Mouse (Mus musculus): Measurements from ENCODE around the gene Gm38392.

Gene Gm38392

GRCm38 (mm10) chr3:88200161-88200971 is 86.6 kb downstream of the Gm38392 start:
- 2% methylated on average over 52 of the region's 61 CpGs for WGBS

DNA sequence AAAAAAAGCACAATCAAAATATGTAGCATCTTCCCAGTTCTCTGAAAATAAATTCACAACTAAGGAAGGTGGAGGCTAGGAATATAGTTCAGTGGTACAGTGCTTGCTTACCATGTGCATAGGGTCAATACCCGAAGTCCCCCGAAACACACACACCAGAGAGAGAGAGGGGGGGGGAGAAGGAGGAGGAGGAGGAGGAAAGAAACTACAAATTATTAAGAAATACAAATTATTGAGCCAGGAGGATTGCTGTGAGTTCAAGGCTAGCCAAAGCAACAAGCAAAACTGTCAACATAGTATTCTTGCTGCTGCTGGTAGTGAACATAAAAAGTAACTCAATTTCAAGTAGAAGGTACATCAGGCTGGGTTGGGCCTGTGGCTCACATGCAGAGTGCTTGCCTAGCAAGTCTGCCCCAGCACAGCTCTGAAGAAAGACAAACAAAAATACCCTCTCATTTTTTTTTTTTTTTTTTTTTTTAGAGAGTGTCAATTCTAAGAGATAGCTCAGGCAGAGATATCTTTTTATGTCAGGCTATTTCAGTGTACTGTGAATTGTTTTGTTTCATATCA is 87.4 kb downstream of the Gm38392 start:
- WGBS: 66% methylated on average over 2 of the region's 2 CpGs

GRCm38 (mm10) chr3:88198505-88199020 is 88.4 kb downstream of the Gm38392 start:
- WGBS: 36% methylated on average over 9 of the region's 9 CpGs

DNA sequence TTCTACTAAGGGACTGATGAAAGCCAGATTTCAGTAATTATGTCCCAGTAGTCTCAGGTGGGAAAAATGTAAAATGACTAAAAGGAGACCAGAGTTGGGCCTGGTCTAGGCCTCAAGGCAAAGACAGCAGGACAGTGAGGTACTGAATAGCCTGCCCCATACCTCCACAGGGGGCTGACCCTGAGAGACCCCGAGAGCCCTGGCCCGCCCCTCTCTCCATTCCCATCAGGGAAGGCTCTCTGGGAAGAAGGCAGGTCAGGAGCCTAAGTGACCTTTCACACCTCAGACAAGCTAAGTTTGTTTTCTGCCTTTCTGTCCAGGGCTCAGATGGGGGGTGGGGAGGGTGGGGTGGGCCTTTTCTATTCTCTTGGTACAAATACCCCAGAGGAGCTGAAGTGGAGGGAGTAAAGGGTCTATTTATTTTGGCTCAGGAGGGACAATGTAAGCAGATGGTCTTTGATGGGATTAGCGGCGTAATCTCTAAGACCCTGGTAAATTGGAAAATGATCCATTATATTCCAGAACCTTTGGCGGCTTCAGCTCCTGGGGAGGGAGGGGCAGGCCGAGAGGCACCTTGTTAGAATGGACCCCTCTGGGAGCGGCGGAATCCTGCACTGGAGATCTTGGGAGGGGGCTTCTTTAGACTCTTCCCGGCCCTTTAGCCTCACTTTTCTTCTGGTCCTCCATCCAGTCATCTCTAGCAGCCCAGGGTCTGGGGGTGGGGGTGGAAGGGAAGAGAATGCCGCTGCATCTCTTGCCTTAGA is 89.1 kb downstream of the Gm38392 start:
- WGBS: 64% methylated on average over 10 of the region's 10 CpGs
